Mouse (Mus musculus) Patski (cell line): ENCODE measurements at regions not wholly inside any gene's neighbourhood (a gene's known extent, or its start where the extent isn't known, plus 50 kb on each side); places are given as distances from the start of the nearest gene placed in this dataset.

Source experiments
- ATAC-seq: fragments of 100-300 bp; one replicate; pipeline ENCODE4 v1.8.0; 2021
- CTCF ChIA-PET: fragments of 350-600 bp; sonication (Branson Sonifier 250); formaldehyde crosslinking; loops from one replicate; lab custom pipeline; 2022; ENCODE audit warnings: inconsistent platforms; lab: Charles Lee
- POLR2A ChIA-PET: fragments of 350-600 bp; sonication (Branson Sonifier 250); formaldehyde crosslinking; loops from one replicate; lab custom pipeline; 2022; ENCODE audit warnings: antibody characterized with exemption, inconsistent platforms; lab: Charles Lee
- DNase-seq: peaks from one replicate; pipeline ENCODE4 v3.0.0-alpha.2; 2011; ENCODE audit warnings: low read depth, low spot score
- H3K27me3 ChIP-seq: fragments of 371-371 bp; one replicate; pipeline ENCODE4 v1.5.1; 2021
- CTCF ChIP-seq: fragments of 100-300 bp; IDR thresholded peaks from one replicate; pipeline ENCODE4 v1.5.1; 2021
- in situ Hi-C: fragments of 300-500 bp; cut with MboI; formaldehyde crosslinking; loops from 3 replicates; pipeline ENCODE4 v1.11.1; 2018; ENCODE audit warnings: low pct_unique_long_range_greater_than_20kb, mixed read lengths

GRCm38 (mm10) chr2:99236968-99237367, 569.9 kb upstream of the Gm10800 start:
- ChIA-PET POLR2A (no interaction called here), CTCF (no interaction called here)
- DNase-seq (no peak), ATAC-seq (no peak)
- in situ Hi-C loops = loop anchor here (5.0 kb wide), 1 partner anchor 1925 kb away; no protein-coding TSS in a partner anchor
- no peaks in the 10 kb centered on the region for H3K27me3 ChIP-seq
- peak; percentile 66 for TF ChIP-seq CTCF
